Mouse (Mus musculus) hematopoietic stem cell, adult 5-6 weeks (primary cell): ENCODE results near the gene Fdxr. TPM values are rescaled to one million over a fixed set of nuclear protein-coding genes. Genes with fewer than 3 reads are reported as not detected.

Experiments
- ATAC-seq, 2 experiments: fragments of 125-278 bp in 1 of 2; replicated peaks in 1 of 2; 2 replicates each; pipeline ENCODE4 v1.8.0; 2016 to 2017; ENCODE audit warnings: inconsistent platforms in 2 of 2, mild to moderate bottlenecking in 2 of 2, moderate number of reproducible peaks in 2 of 2, low read depth in 1 of 2, moderate TSS enrichment in 1 of 2; ENCODE audit not compliant: low FRiP score in 2 of 2, poor library complexity in 2 of 2, severe bottlenecking in 2 of 2, insufficient read depth in 1 of 2, low TSS enrichment in 1 of 2
- total RNA-seq: library from RNA; stranded (forward); fragments of 172-1452, 232-1000 nt; gene quantifications from 2 replicates; pipeline ENCODE4 v1.2.3, GENCODE M21; 2017

The Fdxr gene
- total RNA-seq, 1 experiment from 2014 or later = 22.6 TPM

GRCm38 (mm10) chr11:115292631-115293375, 16.0 kb upstream of the Fdxr start:
- no peak for ATAC-seq

- no peak for ATAC-seq
These were observed 14.7 kb upstream of the Fdxr start for GRCm38 (mm10) chr11:115291503-115291902.

- no peak for ATAC-seq
These were observed 14.1 kb upstream of the Fdxr start for GRCm38 (mm10) chr11:115290919-115291318.

GRCm38 (mm10) chr11:115290314-115290713, 13.5 kb upstream of the Fdxr start:
- ATAC-seq = no peak

- ATAC-seq = no peak
These were observed 13.0 kb upstream of the Fdxr start for GRCm38 (mm10) chr11:115289885-115290284.

- no peak for ATAC-seq
These were observed 11.5 kb upstream of the Fdxr start for GRCm38 (mm10) chr11:115288305-115288704.

GRCm38 (mm10) chr11:115287386-115287785, 10.5 kb upstream of the Fdxr start:
- no peak for ATAC-seq

GRCm38 (mm10) chr11:115286201-115286993, 9.5 kb upstream of the Fdxr start:
- ATAC-seq = no peak

GRCm38 (mm10) chr11:115285282-115285681, 8.4 kb upstream of the Fdxr start:
- ATAC-seq = peak; percentile 70 to 74

GRCm38 (mm10) chr11:115283891-115284620, 7.2 kb upstream of the Fdxr start:
- no peak for ATAC-seq

GRCm38 (mm10) chr11:115283486-115283765, 6.6 kb upstream of the Fdxr start:
- ATAC-seq = no peak

- no peak for ATAC-seq
These were observed 6.1 kb upstream of the Fdxr start for GRCm38 (mm10) chr11:115282723-115283485.

GRCm38 (mm10) chr11:115282295-115282694, 5.4 kb upstream of the Fdxr start:
- no peak for ATAC-seq

GRCm38 (mm10) chr11:115279726-115280125, 2.9 kb upstream of the Fdxr start:
- ATAC-seq = no peak

- ATAC-seq = no peak
These were observed 1.3 kb upstream of the Fdxr start for GRCm38 (mm10) chr11:115278176-115278575.

- no peak for ATAC-seq
These were observed 740 bp upstream of the Fdxr start for GRCm38 (mm10) chr11:115277604-115277975.

GRCm38 (mm10) chr11:115275954-115276353, 896 bp downstream of the Fdxr start:
- ATAC-seq = no peak

- ATAC-seq = no peak
These were observed 1.3 kb downstream of the Fdxr start for GRCm38 (mm10) chr11:115275509-115275908.
